Mouse (Mus musculus): Measurements from ENCODE around the gene Kcnj10.

- TF ChIP-seq CTCF (IDR thresholded peaks at IDR 0.05; ENCODE audit: borderline replicate concordance, insufficient read depth, low read length) = no peak
- no peak for TF ChIP-seq POLR2A (IDR thresholded peaks at IDR 0.05; ENCODE audit: low read depth, low read length)
Observed at GRCm38 (mm10) chr1:172352001-172352400, 11.0 kb downstream of the Kcnj10 start.

All from embryonic fibroblast, embryonic 13.5 days (primary cell).